Mouse (Mus musculus) liver, embryonic 15.5 days (tissue): Measurements from ENCODE around the gene Dcun1d4. TPM values are rescaled to one million over a fixed set of nuclear protein-coding genes. Genes with fewer than 3 reads are reported as not detected.

Source experiments
- ATAC-seq: fragments of 200-750 bp; cut with Nextera tagmentation; 2 replicates; pipeline ENCODE4 v1.8.0; 2017; ENCODE audit warnings: moderate number of reproducible peaks, mild to moderate bottlenecking, moderate library complexity; ENCODE audit not compliant: insufficient read depth
- H3K27ac ChIP-seq: fragments of 300-500 bp; sonication (generic); replicated peaks from 2 replicates; pipeline ENCODE4 v1.5.1; 2015; ENCODE audit warnings: mild to moderate bottlenecking, inconsistent platforms
- H3K27me3 ChIP-seq: fragments of 300-500 bp; sonication (generic); 2 replicates; pipeline ENCODE4 v1.6.1; 2015; ENCODE audit warnings: mild to moderate bottlenecking, inconsistent platforms
- H3K36me3 ChIP-seq: fragments of 300-500 bp; sonication (generic); replicated peaks from 2 replicates; pipeline ENCODE4 v1.6.1; 2015; ENCODE audit warnings: moderate library complexity, mild to moderate bottlenecking, inconsistent platforms
- H3K4me1 ChIP-seq: fragments of 300-500 bp; sonication (generic); replicated peaks from 2 replicates; pipeline ENCODE4 v1.6.1; 2015; ENCODE audit warnings: inconsistent platforms
- H3K4me2 ChIP-seq: fragments of 300-500 bp; sonication (generic); 2 replicates; pipeline ENCODE4 v1.6.1; 2015; ENCODE audit warnings: moderate library complexity, mild to moderate bottlenecking, inconsistent platforms
- H3K4me3 ChIP-seq: fragments of 300-500 bp; sonication (generic); replicated peaks from 2 replicates; pipeline ENCODE4 v1.5.1; 2015; ENCODE audit warnings: mild to moderate bottlenecking, inconsistent platforms
- H3K9ac ChIP-seq: fragments of 300-500 bp; sonication (generic); 2 replicates; pipeline ENCODE4 v1.6.1; 2015; ENCODE audit warnings: moderate library complexity, mild to moderate bottlenecking, inconsistent platforms
- H3K9me3 ChIP-seq: fragments of 300-500 bp; sonication (generic); replicated peaks from 2 replicates; pipeline ENCODE4 v1.6.1; 2016; ENCODE audit warnings: inconsistent platforms
- WGBS: fragments of 180-500 bp; shearing (Covaris S2); methylation state at CpG from one replicate; pipeline ENCODE4 v1.1.7; 2015; ENCODE audit warnings: mixed read lengths; ENCODE audit not compliant: insufficient replicate concordance; 5-methylcytosine and 5-hydroxymethylcytosine counted together
- polyA plus RNA-seq: library from polyadenylated mRNA; unstranded; fragments of >200 nt; fragmentation: Nextera tagmentation; extraction: Ambion mirVana; gene quantifications from 2 replicates; pipeline ENCODE4 v1.2.1, GENCODE M21; 2015

Dcun1d4 gene
- polyA plus RNA-seq, 1 experiment from 2014 or later: 2.5 TPM

GRCm38 (mm10) chr5:73548838-73549237 lies 68.0 kb downstream of the Dcun1d4 start:
- H3K4me1 ChIP-seq: no peaks in the 10 kb centered on the region
- H3K9me3 ChIP-seq: no peaks in the 10 kb centered on the region
- no peak overlapping the region for H3K4me2 ChIP-seq
- no peak overlapping the region for H3K4me3 ChIP-seq
- H3K9ac ChIP-seq: no peak overlapping the region
- no peaks in the 10 kb centered on the region for H3K36me3 ChIP-seq
- no peaks in the 10 kb centered on the region for H3K27me3 ChIP-seq
- H3K27ac ChIP-seq: no peak overlapping the region
- ATAC-seq: no peak
- WGBS: 69% methylated on average over 1 of the region's 1 CpGs

GRCm38 (mm10) chr5:73551836-73552235 lies 71.0 kb downstream of the Dcun1d4 start:
- H3K27me3 ChIP-seq: no peaks in the 10 kb centered on the region
- H3K27ac ChIP-seq: no peak overlapping the region
- no peak for ATAC-seq
- H3K4me3 ChIP-seq: no peak overlapping the region
- no peaks in the 10 kb centered on the region for H3K4me1 ChIP-seq
- H3K9me3 ChIP-seq: no peaks in the 10 kb centered on the region
- no peak overlapping the region for H3K4me2 ChIP-seq
- H3K9ac ChIP-seq: no peak overlapping the region
- H3K36me3 ChIP-seq: no peaks in the 10 kb centered on the region
- WGBS: 76% methylated on average over 5 of the region's 5 CpGs

- Histone ChIP-seq H3K4me1 (no peaks in the 10 kb centered on the region), H3K27me3 (no peaks in the 10 kb centered on the region)
- 79% methylated on average over 11 of the region's 11 CpGs for WGBS
Observed at GRCm38 (mm10) chr5:73553903-73554302, 73.1 kb downstream of the Dcun1d4 start.

GRCm38 (mm10) chr5:73555096-73555852 lies 74.5 kb downstream of the Dcun1d4 start:
- Histone ChIP-seq H3K9ac (no peak overlapping the region), H3K9me3 (no peaks in the 10 kb centered on the region), H3K4me2 (no peak overlapping the region), H3K36me3 (no peaks in the 10 kb centered on the region), H3K27me3 (no peaks in the 10 kb centered on the region), H3K4me1 (no peaks in the 10 kb centered on the region), H3K4me3 (no peak overlapping the region), H3K27ac (no peak overlapping the region)
- no peak for ATAC-seq
- WGBS: 65% methylated on average over 8 of the region's 8 CpGs

More at GRCm38 (mm10) chr5:73553903-73554302, 73.1 kb downstream of the Dcun1d4 start:
- Histone ChIP-seq H3K4me2 (no peak overlapping the region), H3K9me3 (no peaks in the 10 kb centered on the region), H3K36me3 (no peaks in the 10 kb centered on the region), H3K4me3 (no peak overlapping the region), H3K9ac (no peak overlapping the region), H3K27ac (no peak overlapping the region)
- ATAC-seq: no peak

- no peak overlapping the region for H3K4me3 ChIP-seq
- 69% methylated on average over 12 of the region's 12 CpGs for WGBS
Observed at GRCm38 (mm10) chr5:73556733-73557425, 76.1 kb downstream of the Dcun1d4 start.

GRCm38 (mm10) chr5:73558756-73559155 lies 78.0 kb downstream of the Dcun1d4 start:
- Histone ChIP-seq H3K9me3 (no peaks in the 10 kb centered on the region), H3K4me2 (no peak overlapping the region), H3K4me3 (no peak overlapping the region), H3K9ac (no peak overlapping the region), H3K36me3 (no peaks in the 10 kb centered on the region), H3K27ac (no peak overlapping the region), H3K4me1 (no peaks in the 10 kb centered on the region), H3K27me3 (no peaks in the 10 kb centered on the region)
- 74% methylated on average over 6 of the region's 6 CpGs for WGBS
- no peak for ATAC-seq

More at GRCm38 (mm10) chr5:73556733-73557425, 76.1 kb downstream of the Dcun1d4 start:
- no peaks in the 10 kb centered on the region for H3K9me3 ChIP-seq
- no peaks in the 10 kb centered on the region for H3K27me3 ChIP-seq
- H3K27ac ChIP-seq: no peak overlapping the region
- H3K36me3 ChIP-seq: no peaks in the 10 kb centered on the region
- H3K4me1 ChIP-seq: no peaks in the 10 kb centered on the region
- no peak overlapping the region for H3K4me2 ChIP-seq
- no peak for ATAC-seq
- H3K9ac ChIP-seq: no peak overlapping the region

GRCm38 (mm10) chr5:73564038-73564437 lies 83.2 kb downstream of the Dcun1d4 start:
- no peak for ATAC-seq
- WGBS: 74% methylated on average over 6 of the region's 6 CpGs
- H3K27me3 ChIP-seq: no peaks in the 10 kb centered on the region
- H3K36me3 ChIP-seq: no peaks in the 10 kb centered on the region
- H3K9ac ChIP-seq: no peak overlapping the region
- no peak overlapping the region for H3K4me2 ChIP-seq
- no peak overlapping the region for H3K27ac ChIP-seq
- H3K4me1 ChIP-seq: no peaks in the 10 kb centered on the region
- H3K9me3 ChIP-seq: no peaks in the 10 kb centered on the region
- H3K4me3 ChIP-seq: no peak overlapping the region

GRCm38 (mm10) chr5:73566119-73566518 lies 85.3 kb downstream of the Dcun1d4 start:
- ATAC-seq: no peak
- Histone ChIP-seq H3K27me3 (no peaks in the 10 kb centered on the region), H3K9me3 (no peaks in the 10 kb centered on the region), H3K9ac (no peak overlapping the region), H3K4me2 (no peak overlapping the region), H3K27ac (no peak overlapping the region), H3K36me3 (no peaks in the 10 kb centered on the region), H3K4me1 (no peaks in the 10 kb centered on the region), H3K4me3 (no peak overlapping the region)
- 67% methylated on average over 5 of the region's 5 CpGs for WGBS

- Histone ChIP-seq H3K36me3 (no peaks in the 10 kb centered on the region), H3K4me3 (no peak overlapping the region), H3K9me3 (no peaks in the 10 kb centered on the region), H3K9ac (no peak overlapping the region), H3K27me3 (no peaks in the 10 kb centered on the region), H3K4me1 (no peaks in the 10 kb centered on the region), H3K4me2 (no peak overlapping the region), H3K27ac (no peak overlapping the region)
- WGBS: 62% methylated on average over 4 of the region's 4 CpGs
- ATAC-seq: no peak
Observed at GRCm38 (mm10) chr5:73566892-73567291, 86.1 kb downstream of the Dcun1d4 start.

GRCm38 (mm10) chr5:73569181-73569580 lies 88.4 kb downstream of the Dcun1d4 start:
- no peak overlapping the region for H3K9ac ChIP-seq
- ATAC-seq: no peak
- H3K4me2 ChIP-seq: no peak overlapping the region
- H3K27ac ChIP-seq: no peak overlapping the region
- no peaks in the 10 kb centered on the region for H3K9me3 ChIP-seq
- no peaks in the 10 kb centered on the region for H3K36me3 ChIP-seq
- no peaks in the 10 kb centered on the region for H3K4me1 ChIP-seq
- no peaks in the 10 kb centered on the region for H3K27me3 ChIP-seq
- 60% methylated on average over 5 of the region's 5 CpGs for WGBS
- no peak overlapping the region for H3K4me3 ChIP-seq

- Histone ChIP-seq H3K27ac (no peak overlapping the region), H3K4me1 (no peaks in the 10 kb centered on the region), H3K36me3 (no peaks in the 10 kb centered on the region), H3K4me2 (no peak overlapping the region), H3K9me3 (no peaks in the 10 kb centered on the region), H3K27me3 (no peaks in the 10 kb centered on the region), H3K9ac (no peak overlapping the region), H3K4me3 (no peak overlapping the region)
- 73% methylated on average over 6 of the region's 6 CpGs for WGBS
- ATAC-seq: no peak
Observed at GRCm38 (mm10) chr5:73571395-73572156, 90.8 kb downstream of the Dcun1d4 start.
